Mouse (Mus musculus) fat pad, adult 2 months (tissue): Measurements from ENCODE around the gene Atp5g3.
"Not testable (repeated sequence)": the region's sequence is repeated elsewhere in the genome, so short reads cannot be mapped to it uniquely, and the experiment has no call there.

ENCODE experiments used
- DNase-seq: peaks from one replicate; pipeline ENCODE4 v3.0.0-alpha.2; 2011; ENCODE audit warnings: low read depth, low spot score; ENCODE audit errors: extremely low read depth

The Atp5g3 gene

GRCm38 (mm10) chr2:73911175-73911700, at the start of gene Atp5g3:
Gene Atp5g3, minus strand, starts transcription at chr2:73911326.
- DNase-seq: no peak

GRCm38 (mm10) chr2:73958342-73958741, 47.2 kb upstream of the Atp5g3 start:
- DNase-seq: no peak

GRCm38 (mm10) chr2:73953612-73954011, 42.5 kb upstream of the Atp5g3 start:
- DNase-seq: no peak

- no peak for DNase-seq
These were observed 41.6 kb upstream of the Atp5g3 start for GRCm38 (mm10) chr2:73952597-73953219.

- DNase-seq: no peak
These were observed 36.2 kb upstream of the Atp5g3 start for GRCm38 (mm10) chr2:73947360-73947759.

GRCm38 (mm10) chr2:73943735-73944134, 32.6 kb upstream of the Atp5g3 start:
- no peak for DNase-seq

- DNase-seq: no peak
These were observed 31.7 kb upstream of the Atp5g3 start for GRCm38 (mm10) chr2:73942844-73943243.

GRCm38 (mm10) chr2:73941281-73941680, 30.2 kb upstream of the Atp5g3 start:
- no peak for DNase-seq

GRCm38 (mm10) chr2:73940471-73940870, 29.3 kb upstream of the Atp5g3 start:
- no peak for DNase-seq

GRCm38 (mm10) chr2:73938896-73939295, 27.8 kb upstream of the Atp5g3 start:
- no peak for DNase-seq

- DNase-seq: no peak
These were observed 21.7 kb upstream of the Atp5g3 start for GRCm38 (mm10) chr2:73932676-73933313.

- no peak for DNase-seq
These were observed 16.6 kb upstream of the Atp5g3 start for GRCm38 (mm10) chr2:73927711-73928110.

GRCm38 (mm10) chr2:73925539-73925938, 14.4 kb upstream of the Atp5g3 start:
- no peak for DNase-seq

GRCm38 (mm10) chr2:73925089-73925488, 14.0 kb upstream of the Atp5g3 start:
- peak; percentile 36 for DNase-seq

GRCm38 (mm10) chr2:73919642-73920041, 8.5 kb upstream of the Atp5g3 start:
- DNase-seq: no peak

GRCm38 (mm10) chr2:73912264-73912663, 1.1 kb upstream of the Atp5g3 start:
- DNase-seq: no peak

GRCm38 (mm10) chr2:73910571-73911174, 453 bp downstream of the Atp5g3 start:
- no peak for DNase-seq

GRCm38 (mm10) chr2:73909116-73909515, 2.0 kb downstream of the Atp5g3 start:
- no peak for DNase-seq

GRCm38 (mm10) chr2:73904679-73905078, 6.4 kb downstream of the Atp5g3 start:
- not testable (repeated sequence) for DNase-seq

GRCm38 (mm10) chr2:73903536-73903935, 7.6 kb downstream of the Atp5g3 start:
- DNase-seq: no peak

GRCm38 (mm10) chr2:73902328-73902727, 8.8 kb downstream of the Atp5g3 start:
- not testable (repeated sequence) for DNase-seq

- DNase-seq: no peak
These were observed 10.0 kb downstream of the Atp5g3 start for GRCm38 (mm10) chr2:73901169-73901568.
